Mouse (Mus musculus): ENCODE results near the gene Vmn2r38. TPM values are rescaled to one million over a fixed set of nuclear protein-coding genes. Genes with fewer than 3 reads are reported as not detected.

Gene Vmn2r38
- polyA plus RNA-seq (2012; rRNA removed) = not detected in 2 replicates

DNA sequence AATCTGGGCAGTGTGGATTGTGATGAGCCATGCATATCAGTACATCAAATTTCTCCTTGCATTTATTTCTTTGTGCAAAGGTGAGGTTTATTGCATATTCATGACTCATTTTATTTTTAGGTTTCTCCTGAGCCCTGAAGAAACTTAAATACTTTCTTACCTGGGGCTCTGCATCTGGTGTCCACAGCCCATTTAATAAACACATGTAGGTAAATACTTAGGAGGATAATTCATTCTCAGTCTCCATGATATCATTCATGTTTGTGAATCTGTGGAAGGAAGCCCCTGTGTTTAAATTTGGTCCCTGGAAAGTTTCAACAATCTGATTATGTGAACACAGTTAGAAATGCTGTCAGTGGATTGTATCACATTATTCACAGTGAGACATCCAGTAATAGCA, at the start of gene Vmn2r38:
TSS of gene Vmn2r38 (minus strand) at position 101 of the 400 bp plus-strand sequence.

DNA sequence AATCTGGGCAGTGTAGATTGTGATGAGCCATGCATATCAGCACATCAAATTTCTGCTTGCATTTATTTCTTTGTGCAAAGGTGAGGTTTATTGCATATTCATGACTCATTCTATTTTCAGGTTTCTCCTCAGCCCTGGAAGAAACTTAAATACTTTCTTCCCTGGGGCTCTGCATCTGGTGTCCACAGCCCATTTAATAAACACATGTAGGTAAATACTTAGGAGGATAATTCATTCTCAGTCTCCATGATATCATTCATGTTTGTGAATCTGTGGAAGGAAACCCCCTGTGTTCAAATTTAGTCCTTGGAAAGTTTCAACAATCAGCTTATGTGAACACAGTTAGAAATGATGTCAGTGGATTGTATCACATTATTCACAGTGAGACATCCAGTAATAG, 67.0 kb downstream of the Vmn2r38 start, which contains the start of gene Vmn2r39:
TSS of gene Vmn2r39 (minus strand) at position 101 of the 400 bp plus-strand sequence.

Other genes starting within 250 kb of the Vmn2r38 start
- not detected in 2 replicates for gene Vmn2r40, start 166.4 kb downstream of the Vmn2r38 start, polyA plus RNA-seq (2012; rRNA removed)
- not detected in 2 replicates for gene Vmn2r39, start 67.1 kb downstream of the Vmn2r38 start, polyA plus RNA-seq (2012; rRNA removed)
- not detected in 2 replicates for gene Vmn2r37, start 125.8 kb upstream of the Vmn2r38 start, polyA plus RNA-seq (2012; rRNA removed)